Mouse (Mus musculus) spleen, postnatal 14 days (tissue): ENCODE results near the gene Dusp22.

ENCODE experiments used
- DNase-seq, 2 experiments: peaks; one replicate each; pipeline ENCODE4 v3.0.0; 2021 to 2022; ENCODE audit warnings: low spot score in 2 of 2

Gene Dusp22

GRCm38 (mm10) chr13:30669277-30669676, 9.5 kb downstream of the Dusp22 start:
- no peak for DNase-seq

- DNase-seq, result no peak
These were observed 14.1 kb downstream of the Dusp22 start for GRCm38 (mm10) chr13:30673878-30674277.

GRCm38 (mm10) chr13:30678822-30679221, 19.0 kb downstream of the Dusp22 start:
- no peak for DNase-seq

GRCm38 (mm10) chr13:30681866-30682265, 22.1 kb downstream of the Dusp22 start:
- no peak for DNase-seq

GRCm38 (mm10) chr13:30682328-30682727, 22.5 kb downstream of the Dusp22 start:
- DNase-seq, result no peak

- no peak for DNase-seq
These were observed 24.9 kb downstream of the Dusp22 start for GRCm38 (mm10) chr13:30684614-30685122.

- DNase-seq, result peak in 1 of 2 experiments; percentile 4
These were observed 26.2 kb downstream of the Dusp22 start for GRCm38 (mm10) chr13:30685957-30686356.

- no peak for DNase-seq
These were observed 28.3 kb downstream of the Dusp22 start for GRCm38 (mm10) chr13:30688035-30688616.

GRCm38 (mm10) chr13:30689475-30689874, 29.7 kb downstream of the Dusp22 start:
- no peak for DNase-seq

GRCm38 (mm10) chr13:30691441-30692292, 31.9 kb downstream of the Dusp22 start:
- DNase-seq, result no peak

- no peak for DNase-seq
These were observed 33.0 kb downstream of the Dusp22 start for GRCm38 (mm10) chr13:30692644-30693385.

GRCm38 (mm10) chr13:30695232-30695631, 35.4 kb downstream of the Dusp22 start:
- no peak for DNase-seq

GRCm38 (mm10) chr13:30695890-30696289, 36.1 kb downstream of the Dusp22 start:
- DNase-seq, result no peak

- DNase-seq, result no peak
These were observed 38.1 kb downstream of the Dusp22 start for GRCm38 (mm10) chr13:30697880-30698279.

GRCm38 (mm10) chr13:30702695-30703094, 42.9 kb downstream of the Dusp22 start:
- no peak for DNase-seq

- no peak for DNase-seq
These were observed 44.7 kb downstream of the Dusp22 start for GRCm38 (mm10) chr13:30704246-30705095.

GRCm38 (mm10) chr13:30711066-30711465, 51.3 kb downstream of the Dusp22 start:
- DNase-seq, result no peak

- DNase-seq, result no peak
These were observed 51.9 kb downstream of the Dusp22 start for GRCm38 (mm10) chr13:30711711-30712110.

GRCm38 (mm10) chr13:30712280-30712679, 52.5 kb downstream of the Dusp22 start:
- no peak for DNase-seq

GRCm38 (mm10) chr13:30713621-30714020, 53.8 kb downstream of the Dusp22 start:
- no peak for DNase-seq

GRCm38 (mm10) chr13:30714552-30714951, 54.8 kb downstream of the Dusp22 start:
- no peak for DNase-seq
